Mouse (Mus musculus): ENCODE data around the gene Gm21970. TPM values are rescaled to one million over a fixed set of nuclear protein-coding genes. Genes with fewer than 3 reads are reported as not detected.

The Gm21970 gene
- total and polyA plus RNA-seq, 3 experiments, result 8.9 TPM; not detected in 2

DNA sequence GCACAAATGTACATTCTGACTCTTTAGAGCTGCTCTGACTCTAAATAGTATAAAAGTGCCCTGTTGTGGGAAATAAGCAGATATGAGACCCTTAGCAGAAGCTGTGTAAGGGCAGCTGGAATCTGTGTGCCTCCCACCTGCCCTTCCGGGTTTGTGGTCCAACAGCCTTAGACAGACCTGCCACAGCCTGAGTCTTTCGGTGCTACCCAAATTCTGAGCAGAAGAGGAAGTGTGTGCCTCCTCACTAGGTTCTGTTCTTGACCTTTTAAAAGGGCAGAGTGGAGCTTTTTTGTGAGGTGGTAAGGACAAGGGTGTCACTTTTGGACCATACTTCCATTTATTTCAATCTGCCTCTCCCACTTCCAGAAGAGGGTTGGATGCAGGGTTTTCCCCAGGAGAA lies 60.4 kb downstream of the Gm21970 start:
- no peak overlapping the region for H3K4me3 ChIP-seq (ENCODE audit: low read depth, low read length)
- H3K4me1 ChIP-seq (ENCODE audit: insufficient read depth, low read depth, low read length), result peaks cover 70% of the 10 kb centered on the region
- peaks cover 5% of the 10 kb centered on the region for H3K9me3 ChIP-seq (replicated peaks)
- H3K27me3 ChIP-seq (ENCODE audit: insufficient read depth, low read length), result no peaks in the 10 kb centered on the region
- ATAC-seq (ENCODE audit: extremely low read depth, insufficient number of reproducible peaks, low FRiP score, poor library complexity, severe bottlenecking) (no peak), DNase-seq (ENCODE audit: low spot score) (no peak)
- H3K36me3 ChIP-seq (replicated peaks), result peaks cover 5% of the 10 kb centered on the region
- no peak for TF ChIP-seq GATA1 (IDR thresholded peaks at IDR 0.05; ENCODE audit: borderline replicate concordance, low read length)
- TF ChIP-seq CTCF (IDR thresholded peaks at IDR 0.05; ENCODE audit: low read depth, low read length), result no peak
- no peak for TF ChIP-seq GATA2 (IDR thresholded peaks at IDR 0.05; ENCODE audit: borderline replicate concordance, low read depth, low read length)
- no peak for TF ChIP-seq TAL1 (conservative IDR thresholded peaks at IDR 0.05; ENCODE audit: low read depth, low read length)
- TF ChIP-seq POLR2AphosphoS5 (IDR thresholded peaks at IDR 0.05; ENCODE audit: insufficient replicate concordance, low read depth, low read length), result no peak

DNA sequence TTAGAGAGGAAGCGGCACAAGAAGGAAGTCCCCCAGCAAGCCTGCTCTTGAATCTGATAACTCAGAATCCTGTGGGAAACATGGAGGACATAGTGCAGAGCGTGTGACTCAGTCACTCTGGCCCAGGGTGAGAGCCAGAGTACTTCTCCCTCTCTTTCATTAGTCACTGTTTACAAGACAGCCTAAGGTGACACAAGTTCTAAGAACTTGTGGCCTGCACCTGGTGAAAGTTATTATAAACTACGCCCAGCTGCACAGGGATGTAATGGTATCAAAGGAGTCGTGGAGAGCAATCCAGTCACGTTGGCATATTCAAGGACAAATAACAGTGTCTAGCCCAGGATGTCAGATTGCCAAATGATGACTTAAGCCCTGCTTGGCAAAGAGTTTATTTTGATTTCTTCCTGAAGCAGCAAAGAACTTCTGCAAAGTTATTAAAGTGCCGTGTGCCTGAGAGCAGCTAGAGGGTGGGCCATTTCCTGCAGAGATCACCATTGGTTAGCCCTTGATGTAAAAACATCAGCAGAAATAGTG lies 60.9 kb downstream of the Gm21970 start:
- no peak for TF ChIP-seq TAL1 (conservative IDR thresholded peaks at IDR 0.05; ENCODE audit: low read depth, low read length)
- no peak for TF ChIP-seq CTCF (IDR thresholded peaks at IDR 0.05; ENCODE audit: low read depth, low read length)
- TF ChIP-seq POLR2AphosphoS5 (IDR thresholded peaks at IDR 0.05; ENCODE audit: insufficient replicate concordance, low read depth, low read length), result no peak
- TF ChIP-seq GATA2 (IDR thresholded peaks at IDR 0.05; ENCODE audit: borderline replicate concordance, low read depth, low read length), result no peak
- no peak for TF ChIP-seq GATA1 (IDR thresholded peaks at IDR 0.05; ENCODE audit: borderline replicate concordance, low read length)
- no peaks in the 10 kb centered on the region for H3K27me3 ChIP-seq (ENCODE audit: insufficient read depth, low read length)
- no peak for ATAC-seq (ENCODE audit: extremely low read depth, insufficient number of reproducible peaks, low FRiP score, poor library complexity, severe bottlenecking)
- no peak for DNase-seq (ENCODE audit: low spot score)
- no peak overlapping the region for H3K4me3 ChIP-seq (ENCODE audit: low read depth, low read length)
- H3K9me3 ChIP-seq (replicated peaks), result peaks cover 8% of the 10 kb centered on the region
- H3K4me1 ChIP-seq (ENCODE audit: insufficient read depth, low read depth, low read length), result peaks cover 65% of the 10 kb centered on the region
- peaks cover 8% of the 10 kb centered on the region for H3K36me3 ChIP-seq (replicated peaks)

DNA sequence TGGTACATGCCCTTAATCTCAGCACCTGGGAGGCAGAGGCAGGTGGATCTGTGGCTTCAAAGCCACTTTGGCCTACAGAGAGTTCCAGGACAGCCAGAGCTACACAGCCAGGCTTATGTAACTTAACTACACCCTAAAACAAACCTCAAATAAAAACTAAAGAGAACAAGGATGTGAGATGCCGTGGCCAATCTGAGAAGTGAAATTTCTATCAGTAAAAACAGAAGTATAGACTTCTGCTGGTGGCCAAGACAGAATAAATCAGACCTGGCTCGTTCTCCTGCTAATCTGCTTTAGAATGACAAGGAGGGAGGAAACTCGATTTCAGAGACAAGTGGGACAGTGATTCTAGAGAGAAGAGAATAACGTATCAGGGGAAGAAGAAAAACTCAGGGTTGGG lies 64.3 kb downstream of the Gm21970 start:
- Histone ChIP-seq H3K9me3 (replicated peaks) (peaks cover 15% of the 10 kb centered on the region), H3K4me3 (ENCODE audit: low read depth, low read length) (no peak overlapping the region), H3K36me3 (replicated peaks) (peaks cover 33% of the 10 kb centered on the region), H3K27me3 (ENCODE audit: insufficient read depth, low read length) (no peaks in the 10 kb centered on the region), H3K4me1 (ENCODE audit: insufficient read depth, low read depth, low read length) (peaks cover 58% of the 10 kb centered on the region)
- no peak for DNase-seq (ENCODE audit: low spot score)
- ATAC-seq (ENCODE audit: extremely low read depth, insufficient number of reproducible peaks, low FRiP score, poor library complexity, severe bottlenecking), result no peak
- no peak for TF ChIP-seq GATA1 (IDR thresholded peaks at IDR 0.05; ENCODE audit: borderline replicate concordance, low read length)
- no peak for TF ChIP-seq POLR2AphosphoS5 (IDR thresholded peaks at IDR 0.05; ENCODE audit: insufficient replicate concordance, low read depth, low read length)
- no peak for TF ChIP-seq TAL1 (conservative IDR thresholded peaks at IDR 0.05; ENCODE audit: low read depth, low read length)
- no peak for TF ChIP-seq GATA2 (IDR thresholded peaks at IDR 0.05; ENCODE audit: borderline replicate concordance, low read depth, low read length)
- no peak for TF ChIP-seq CTCF (IDR thresholded peaks at IDR 0.05; ENCODE audit: low read depth, low read length)

DNA sequence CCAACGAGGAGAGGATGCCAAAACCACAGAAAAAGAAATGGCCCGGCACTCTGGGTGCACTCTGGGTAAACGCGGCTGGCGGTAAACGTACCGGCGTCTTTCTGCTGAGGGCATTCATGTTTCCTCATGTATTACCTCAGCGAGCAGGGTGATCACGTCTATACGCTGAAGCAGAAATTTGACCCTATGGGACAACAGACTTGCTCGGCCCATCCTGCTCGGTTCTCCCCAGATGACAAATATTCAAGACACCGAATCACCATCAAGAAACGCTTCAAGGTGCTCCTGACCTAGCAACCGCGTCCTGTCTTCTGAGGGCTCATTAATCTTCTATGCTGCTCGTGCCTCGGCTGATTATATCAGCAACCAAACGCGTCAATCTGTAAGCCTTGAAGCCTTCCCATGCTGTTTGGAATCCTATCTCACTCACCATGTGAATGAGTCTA lies 66.8 kb downstream of the Gm21970 start:
- Histone ChIP-seq H3K36me3 (replicated peaks) (peaks cover 37% of the 10 kb centered on the region), H3K27me3 (ENCODE audit: insufficient read depth, low read length) (no peaks in the 10 kb centered on the region), H3K4me1 (ENCODE audit: insufficient read depth, low read depth, low read length) (peaks cover 53% of the 10 kb centered on the region), H3K4me3 (ENCODE audit: low read depth, low read length) (no peak overlapping the region; the same call in 1 of the 2 replicates), H3K9me3 (replicated peaks) (peaks cover 15% of the 10 kb centered on the region)
- no peak for TF ChIP-seq GATA1 (IDR thresholded peaks at IDR 0.05; ENCODE audit: borderline replicate concordance, low read length)
- no peak for TF ChIP-seq TAL1 (conservative IDR thresholded peaks at IDR 0.05; ENCODE audit: low read depth, low read length)
- TF ChIP-seq POLR2AphosphoS5 (IDR thresholded peaks at IDR 0.05; ENCODE audit: insufficient replicate concordance, low read depth, low read length), result no peak
- no peak for TF ChIP-seq GATA2 (IDR thresholded peaks at IDR 0.05; ENCODE audit: borderline replicate concordance, low read depth, low read length)
- TF ChIP-seq CTCF (IDR thresholded peaks at IDR 0.05; ENCODE audit: low read depth, low read length), result no peak
- DNase-seq (ENCODE audit: low spot score) (no peak), ATAC-seq (ENCODE audit: extremely low read depth, insufficient number of reproducible peaks, low FRiP score, poor library complexity, severe bottlenecking) (peak; percentile 61)

DNA sequence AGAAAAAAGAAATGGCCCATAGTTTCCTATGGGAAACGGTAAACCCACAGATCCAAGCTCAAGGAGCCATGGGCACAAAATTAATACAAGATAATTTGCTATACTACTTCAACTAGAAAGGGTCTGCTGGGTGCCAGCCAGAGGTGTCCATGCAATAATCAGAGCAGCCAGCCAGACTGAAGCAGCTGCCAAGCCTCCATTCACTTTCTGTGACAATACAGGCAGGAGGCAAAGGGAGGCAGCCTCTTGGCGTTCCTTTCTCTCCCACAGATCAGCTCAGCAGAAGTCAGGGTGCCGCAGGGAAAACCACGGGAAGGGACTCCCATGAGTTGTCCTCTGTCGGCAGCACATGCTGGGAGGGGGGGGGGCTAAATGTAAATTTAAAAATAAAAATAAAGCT lies 67.5 kb downstream of the Gm21970 start:
- Histone ChIP-seq H3K9me3 (replicated peaks) (peaks cover 15% of the 10 kb centered on the region), H3K4me3 (ENCODE audit: low read depth, low read length) (no peak overlapping the region; the same call in 1 of the 2 replicates), H3K27me3 (ENCODE audit: insufficient read depth, low read length) (no peaks in the 10 kb centered on the region), H3K36me3 (replicated peaks) (peaks cover 39% of the 10 kb centered on the region), H3K4me1 (ENCODE audit: insufficient read depth, low read depth, low read length) (peaks cover 55% of the 10 kb centered on the region)
- ATAC-seq (ENCODE audit: extremely low read depth, insufficient number of reproducible peaks, low FRiP score, poor library complexity, severe bottlenecking) (no peak), DNase-seq (ENCODE audit: low spot score) (no peak)
- TF ChIP-seq POLR2AphosphoS5 (IDR thresholded peaks at IDR 0.05; ENCODE audit: insufficient replicate concordance, low read depth, low read length), result no peak
- TF ChIP-seq CTCF (IDR thresholded peaks at IDR 0.05; ENCODE audit: low read depth, low read length), result no peak
- no peak for TF ChIP-seq GATA1 (IDR thresholded peaks at IDR 0.05; ENCODE audit: borderline replicate concordance, low read length)
- TF ChIP-seq GATA2 (IDR thresholded peaks at IDR 0.05; ENCODE audit: borderline replicate concordance, low read depth, low read length), result no peak
- TF ChIP-seq TAL1 (conservative IDR thresholded peaks at IDR 0.05; ENCODE audit: low read depth, low read length), result no peak

DNA sequence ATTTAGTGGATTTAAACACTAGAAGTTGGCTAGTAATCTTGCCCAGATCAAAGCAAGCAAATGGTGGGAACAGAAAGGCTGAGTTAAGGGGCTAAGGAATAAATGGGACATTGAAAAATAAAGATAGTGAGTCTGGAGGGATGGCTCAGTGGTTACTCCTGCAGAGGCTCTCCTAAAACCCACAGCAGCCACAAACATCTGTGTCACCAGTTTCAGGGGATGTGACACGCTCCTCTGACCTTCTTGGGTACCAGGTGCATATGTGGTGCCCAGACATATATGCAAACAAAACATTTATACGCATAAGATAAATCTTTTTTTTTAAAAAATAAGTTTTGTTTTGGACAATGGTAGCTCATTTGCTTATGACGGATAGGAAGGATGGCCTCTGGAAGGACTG lies 67.9 kb downstream of the Gm21970 start:
- no peaks in the 10 kb centered on the region for H3K27me3 ChIP-seq (ENCODE audit: insufficient read depth, low read length)
- no peak for DNase-seq (ENCODE audit: low spot score)
- ATAC-seq (ENCODE audit: extremely low read depth, insufficient number of reproducible peaks, low FRiP score, poor library complexity, severe bottlenecking), result no peak
- H3K36me3 ChIP-seq (replicated peaks), result peaks cover 39% of the 10 kb centered on the region
- peaks cover 55% of the 10 kb centered on the region for H3K4me1 ChIP-seq (ENCODE audit: insufficient read depth, low read depth, low read length)
- no peak for TF ChIP-seq POLR2AphosphoS5 (IDR thresholded peaks at IDR 0.05; ENCODE audit: insufficient replicate concordance, low read depth, low read length)
- no peak for TF ChIP-seq GATA2 (IDR thresholded peaks at IDR 0.05; ENCODE audit: borderline replicate concordance, low read depth, low read length)
- no peak for TF ChIP-seq TAL1 (conservative IDR thresholded peaks at IDR 0.05; ENCODE audit: low read depth, low read length)
- no peak for TF ChIP-seq CTCF (IDR thresholded peaks at IDR 0.05; ENCODE audit: low read depth, low read length)
- TF ChIP-seq GATA1 (IDR thresholded peaks at IDR 0.05; ENCODE audit: borderline replicate concordance, low read length), result no peak
- H3K4me3 ChIP-seq (ENCODE audit: low read depth, low read length), result no peak overlapping the region
- H3K9me3 ChIP-seq (replicated peaks), result peaks cover 15% of the 10 kb centered on the region

Data from G1E (cell line).